Mouse (Mus musculus) limb, embryonic 14.5 days (tissue): Measurements from ENCODE around the gene Sfi1. TPM values are rescaled to one million over a fixed set of nuclear protein-coding genes. Genes with fewer than 3 reads are reported as not detected.
"Not testable (repeated sequence)": the region's sequence is repeated elsewhere in the genome, so short reads cannot be mapped to it uniquely, and the experiment has no call there.

Experiments used
- ATAC-seq: fragments of 200-750 bp; cut with Nextera tagmentation; 2 replicates; pipeline ENCODE4 v1.8.0; 2017; ENCODE audit warnings: low read depth, moderate number of reproducible peaks, moderate TSS enrichment; ENCODE audit not compliant: low FRiP score
- DNase-seq: peaks from one replicate; pipeline ENCODE4 v3.0.0-alpha.2; 2015; ENCODE audit warnings: low spot score
- H3K27ac ChIP-seq: fragments of 300-500 bp; sonication (generic); replicated peaks from 2 replicates; pipeline ENCODE4 v1.5.1; 2014; ENCODE audit warnings: low read depth, mild to moderate bottlenecking, low read length, moderate library complexity, mixed read lengths
- H3K27me3 ChIP-seq: fragments of 300-500 bp; sonication (generic); 2 replicates; pipeline ENCODE4 v1.6.1; 2014; ENCODE audit warnings: low read length, mixed read lengths; ENCODE audit not compliant: control insufficient read depth, insufficient read depth
- H3K36me3 ChIP-seq: fragments of 300-500 bp; sonication (generic); 2 replicates; pipeline ENCODE4 v1.6.1; 2014; ENCODE audit warnings: mild to moderate bottlenecking, low read length, moderate library complexity, mixed read lengths; ENCODE audit not compliant: control insufficient read depth, insufficient read depth
- H3K4me1 ChIP-seq: fragments of 300-500 bp; sonication (generic); 2 replicates; pipeline ENCODE4 v1.6.1; 2014; ENCODE audit warnings: antibody characterized with exemption, low read length, mixed read lengths; ENCODE audit not compliant: control insufficient read depth, insufficient read depth
- H3K4me2 ChIP-seq: fragments of 300-500 bp; sonication (generic); replicated peaks from 2 replicates; pipeline ENCODE4 v1.6.1; 2014; ENCODE audit warnings: low read depth, mild to moderate bottlenecking, low read length, moderate library complexity; ENCODE audit not compliant: severe bottlenecking
- H3K4me3 ChIP-seq: fragments of 300-500 bp; sonication (generic); replicated peaks from 2 replicates; pipeline ENCODE4 v1.5.1; 2014; ENCODE audit warnings: low read length
- H3K9ac ChIP-seq: fragments of 300-500 bp; sonication (generic); 2 replicates; pipeline ENCODE4 v1.6.1; 2014; ENCODE audit warnings: mild to moderate bottlenecking, low read depth, low read length, moderate library complexity; ENCODE audit not compliant: severe bottlenecking
- H3K9me3 ChIP-seq: fragments of 300-500 bp; sonication (generic); 2 replicates; pipeline ENCODE4 v1.6.1; 2016; ENCODE audit warnings: low read length; ENCODE audit not compliant: control insufficient read depth
- WGBS: fragments of 180-500 bp; shearing (Covaris S2); extraction: QIAGEN DNeasy Blood & Tissue Kit; methylation state at CpG from one replicate; pipeline ENCODE4 v1.1.7; 2014; 5-methylcytosine and 5-hydroxymethylcytosine counted together
- polyA plus RNA-seq, 2 experiments: library from polyadenylated mRNA; depleted of rRNA in 1 of 2; stranded (reverse) in 1 of 2; unstranded in 1 of 2; fragments of >200 nt; fragmentation: Nextera tagmentation in 1 of 2; extraction: Ambion mirVana in 1 of 2; gene quantifications; 2 replicates each; pipeline versions ENCODE4 v1.2.1 to v1.2.3; 2012 to 2014

Sfi1 gene
- polyA plus RNA-seq, 2 experiments: 10.1 to 34.6 TPM

GRCm38 (mm10) chr11:3142413-3142812 is 50.9 kb downstream of the Sfi1 start:
- H3K36me3 ChIP-seq, H3K4me3 ChIP-seq, H3K27me3 ChIP-seq, H3K9ac ChIP-seq, DNase-seq, H3K27ac ChIP-seq, H3K4me1 ChIP-seq, H3K4me2 ChIP-seq: not testable (repeated sequence)
- WGBS: 84% methylated on average over 4 of the region's 5 CpGs
- peaks cover 10% of the 10 kb centered on the region; the same call in 1 of the 2 replicates for H3K9me3 ChIP-seq
- peak; percentile 35 for ATAC-seq

GRCm38 (mm10) chr11:3140967-3141535 is 52.2 kb downstream of the Sfi1 start:
- H3K4me1 ChIP-seq, H3K27me3 ChIP-seq, DNase-seq, H3K4me2 ChIP-seq, H3K4me3 ChIP-seq, H3K36me3 ChIP-seq, ATAC-seq, H3K9ac ChIP-seq, H3K27ac ChIP-seq: not testable (repeated sequence)
- H3K9me3 ChIP-seq: peaks cover 15% of the 10 kb centered on the region

- not testable (repeated sequence) for H3K36me3 ChIP-seq, H3K4me2 ChIP-seq, H3K27ac ChIP-seq, H3K9ac ChIP-seq, DNase-seq, H3K4me1 ChIP-seq, H3K4me3 ChIP-seq, H3K27me3 ChIP-seq, ATAC-seq
- 95% methylated on average over 2 of the region's 2 CpGs for WGBS
- peaks cover 14% of the 10 kb centered on the region for H3K9me3 ChIP-seq
These were observed 54.9 kb downstream of the Sfi1 start for GRCm38 (mm10) chr11:3138323-3138722.

DNA sequence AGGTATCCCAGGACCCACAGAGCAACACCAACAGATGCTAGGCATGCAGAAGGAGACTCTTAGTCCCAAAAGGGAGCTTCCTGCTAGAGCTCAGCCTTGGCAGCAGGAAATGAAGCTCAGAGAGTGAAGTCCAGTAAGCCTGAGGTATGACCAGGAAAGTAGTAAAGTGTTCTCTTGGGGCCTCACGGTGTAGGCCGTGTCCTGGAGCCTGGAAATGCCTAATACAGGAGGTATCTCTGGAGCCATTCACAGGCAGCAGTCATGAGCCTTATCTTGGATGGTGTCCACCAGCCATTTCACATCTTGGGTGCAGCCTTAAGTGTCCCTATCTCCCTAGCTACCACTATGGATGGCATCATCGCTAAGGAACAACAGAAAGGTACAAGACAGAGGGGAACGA is 56.0 kb downstream of the Sfi1 start:
- WGBS: 89% methylated on average over 4 of the region's 4 CpGs
- H3K4me1 ChIP-seq, H3K9ac ChIP-seq, H3K4me3 ChIP-seq, H3K4me2 ChIP-seq, H3K27ac ChIP-seq, H3K36me3 ChIP-seq, DNase-seq, H3K27me3 ChIP-seq: not testable (repeated sequence)
- ATAC-seq: 0 out of 2 replicates have a peak, but pooled peaks have one; percentile 1
- peaks cover 15% of the 10 kb centered on the region for H3K9me3 ChIP-seq

DNA sequence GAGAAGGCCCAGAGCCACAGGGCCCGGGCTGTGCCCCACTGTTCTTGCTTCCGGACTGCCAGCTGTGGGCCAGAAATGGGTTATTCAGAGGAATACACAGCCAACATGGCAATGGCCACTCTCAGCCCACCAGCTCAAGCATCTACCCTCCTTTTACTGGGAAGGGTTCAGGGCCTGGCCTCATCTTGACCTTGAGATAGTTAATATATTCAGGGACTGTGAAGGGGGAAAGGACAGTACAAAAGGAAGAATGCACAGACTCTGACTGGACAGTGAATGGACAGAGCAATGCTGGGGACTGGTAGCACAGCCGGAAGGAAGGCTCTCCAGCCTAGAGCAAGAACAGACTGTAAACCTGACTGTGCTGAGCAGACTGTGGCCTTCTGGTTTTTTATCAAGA is 57.3 kb downstream of the Sfi1 start:
- 83% methylated on average over 3 of the region's 3 CpGs for WGBS
- H3K4me1 ChIP-seq, H3K4me2 ChIP-seq, H3K27me3 ChIP-seq, H3K4me3 ChIP-seq, H3K36me3 ChIP-seq, H3K27ac ChIP-seq, H3K9ac ChIP-seq, DNase-seq, ATAC-seq: not testable (repeated sequence)
- peaks cover 13% of the 10 kb centered on the region for H3K9me3 ChIP-seq

DNA sequence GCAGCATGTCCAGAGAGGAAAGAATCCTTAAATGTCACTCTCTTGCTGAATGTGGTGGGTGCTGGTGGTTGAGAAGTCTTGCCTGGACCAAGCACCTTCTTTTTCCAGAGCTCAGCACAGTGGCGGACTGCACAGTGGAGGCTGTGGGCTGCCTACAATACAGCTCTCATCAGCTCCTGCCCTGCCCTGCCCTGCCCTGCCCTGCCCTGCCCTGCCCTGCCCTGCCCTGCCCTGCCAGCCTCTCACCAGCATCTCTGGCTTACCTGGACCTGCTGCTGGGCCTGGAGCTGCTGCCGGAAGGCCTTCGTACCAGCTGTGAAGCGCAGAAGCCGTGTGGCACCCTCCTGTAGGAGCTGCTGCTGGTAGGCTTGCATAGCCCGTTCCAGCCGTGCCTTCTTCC is 57.9 kb downstream of the Sfi1 start:
- peaks cover 13% of the 10 kb centered on the region for H3K9me3 ChIP-seq
- 86% methylated on average over 4 of the region's 7 CpGs for WGBS
- not testable (repeated sequence) for H3K4me2 ChIP-seq, ATAC-seq, DNase-seq, H3K4me3 ChIP-seq, H3K36me3 ChIP-seq, H3K27ac ChIP-seq, H3K4me1 ChIP-seq, H3K27me3 ChIP-seq, H3K9ac ChIP-seq

GRCm38 (mm10) chr11:3133360-3133759 is 59.9 kb downstream of the Sfi1 start:
- not testable (repeated sequence) for H3K27ac ChIP-seq, H3K4me1 ChIP-seq, H3K9ac ChIP-seq, H3K36me3 ChIP-seq, H3K4me2 ChIP-seq, H3K4me3 ChIP-seq, H3K27me3 ChIP-seq, DNase-seq
- ATAC-seq: peak; percentile 13; the same call in 1 of the 2 replicates
- peaks cover 19% of the 10 kb centered on the region for H3K9me3 ChIP-seq
- no CpG with 5 or more reads among the region's 4 CpGs for WGBS

DNA sequence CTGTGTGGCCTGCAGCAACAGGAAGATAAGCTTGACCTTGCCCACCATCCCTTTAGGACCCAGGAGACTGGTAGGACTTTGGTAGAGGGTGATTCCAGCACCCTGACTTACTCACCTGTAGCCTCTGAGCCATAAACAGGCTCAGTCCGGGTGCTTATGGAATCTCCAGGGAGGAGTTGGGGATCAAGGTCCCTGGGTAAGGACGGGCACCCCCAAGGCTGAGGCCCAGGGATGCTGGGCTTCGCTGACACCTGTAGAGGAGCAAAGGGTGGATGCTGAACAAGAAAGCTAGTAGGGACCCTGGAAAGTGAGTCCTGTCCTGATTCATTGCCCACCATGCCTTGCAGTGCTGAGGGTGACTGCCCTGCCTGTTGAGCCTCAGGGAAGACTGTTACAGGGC is 60.3 kb downstream of the Sfi1 start:
- not testable (repeated sequence) for H3K36me3 ChIP-seq, H3K27ac ChIP-seq, DNase-seq, H3K4me1 ChIP-seq, H3K4me3 ChIP-seq, H3K4me2 ChIP-seq, H3K9ac ChIP-seq, H3K27me3 ChIP-seq
- peaks cover 19% of the 10 kb centered on the region for H3K9me3 ChIP-seq
- WGBS: 84% methylated on average over 3 of the region's 3 CpGs
- ATAC-seq: peak; percentile 6; the same call in 1 of the 2 replicates
